Mouse (Mus musculus): ENCODE measurements around the gene Kif2b.

Kif2b gene

DNA sequence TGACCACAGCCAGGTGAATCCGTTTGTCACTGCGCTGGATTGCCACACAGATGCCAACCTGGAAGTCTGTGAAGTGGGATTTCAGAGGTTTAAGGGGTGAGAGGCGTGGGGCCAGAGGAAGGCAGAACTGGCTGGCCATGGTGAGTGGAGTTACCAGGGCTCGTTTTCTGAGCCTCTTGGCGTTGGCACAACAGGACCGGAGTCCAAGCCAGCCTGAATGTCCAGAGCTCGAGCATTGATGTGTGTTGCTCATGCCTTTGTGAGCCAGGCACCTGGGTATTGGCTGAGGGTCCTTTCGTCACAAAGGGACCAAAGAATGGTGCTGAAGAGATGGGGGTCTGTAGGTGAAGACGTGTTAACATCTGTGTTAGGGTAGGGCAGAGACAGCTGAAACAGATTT lies at the start of gene Kif2b:
Gene Kif2b, minus strand, starts transcription at position 242 of the 400 bp plus-strand sequence.
- DNase-seq = no peak

DNA sequence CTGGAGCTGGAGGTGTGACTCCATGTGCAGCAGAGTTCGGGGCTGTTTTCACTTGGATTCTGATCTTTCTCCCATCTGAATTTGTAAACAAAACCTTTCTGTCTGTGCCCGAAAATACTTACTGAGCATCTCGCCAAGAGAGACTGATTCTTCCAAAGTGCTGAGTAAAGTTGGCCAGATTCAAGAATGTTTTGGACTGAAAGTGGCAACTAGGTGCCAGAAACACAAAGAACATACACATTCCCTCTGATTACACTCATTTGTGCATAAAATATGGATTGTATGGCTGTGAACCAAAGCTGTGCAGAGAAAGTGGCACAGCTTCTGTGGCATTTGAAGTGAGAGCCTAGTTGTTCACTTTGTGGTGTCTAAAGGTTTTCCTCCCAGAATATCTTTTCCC lies 15.7 kb upstream of the Kif2b start:
- no peak for DNase-seq

DNA sequence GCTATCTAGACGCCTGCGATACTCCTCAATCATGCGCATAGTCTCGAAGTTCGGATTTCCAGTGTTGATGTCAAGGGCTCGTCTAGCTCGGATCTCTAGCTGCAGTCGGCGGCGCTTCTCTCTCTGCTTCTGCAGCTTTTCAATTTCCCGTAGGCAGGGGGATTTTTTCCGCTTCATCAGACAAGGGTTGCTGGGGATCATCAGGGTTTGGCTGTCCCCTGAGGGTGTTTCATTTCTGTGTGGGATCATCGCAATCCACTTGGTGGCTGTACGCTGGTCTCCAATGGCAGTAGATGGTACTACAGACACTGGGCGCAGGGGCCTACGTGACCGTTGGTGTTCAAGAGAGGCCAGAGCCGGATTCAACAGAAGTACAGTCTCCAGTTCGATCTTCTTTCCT lies 502 bp downstream of the Kif2b start:
- DNase-seq = no peak

DNA sequence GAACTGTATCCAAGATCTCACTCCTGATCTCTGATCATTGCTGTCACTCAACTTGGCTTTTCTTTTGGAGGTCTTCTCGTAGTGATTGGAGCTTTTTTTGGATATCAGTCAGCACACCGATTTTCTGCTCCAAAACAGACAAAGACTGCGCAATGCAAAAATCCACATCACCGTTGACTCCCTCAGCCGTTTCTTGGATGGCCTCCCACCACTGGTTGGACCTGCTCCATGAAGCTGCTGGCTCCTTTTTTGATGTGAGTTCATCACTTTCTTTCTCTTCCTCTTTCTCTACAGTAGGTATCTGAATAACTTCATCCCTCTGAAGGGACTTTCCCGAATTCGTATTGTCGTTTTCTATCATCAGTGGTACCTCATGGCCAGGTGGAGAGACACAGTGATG lies 2.0 kb downstream of the Kif2b start:
- no peak for DNase-seq

DNA sequence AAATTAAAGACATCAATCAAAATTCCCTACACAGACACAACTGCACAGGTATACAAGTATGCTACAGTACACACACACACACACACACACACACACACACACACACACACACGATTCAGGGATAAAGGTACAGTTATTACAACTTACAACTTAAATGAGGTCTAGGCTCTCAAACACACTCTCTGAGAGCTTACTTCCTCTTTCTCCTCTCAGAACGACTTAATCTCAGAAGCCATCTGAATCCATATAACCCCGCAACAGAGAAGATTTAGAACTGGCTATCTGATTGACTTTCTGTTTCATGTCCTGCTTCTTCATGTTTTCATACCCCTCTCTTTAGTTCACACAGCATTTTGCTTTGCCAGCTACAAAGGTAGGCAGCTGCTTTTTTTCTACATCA lies 2.9 kb downstream of the Kif2b start:
- no peak for DNase-seq

DNA sequence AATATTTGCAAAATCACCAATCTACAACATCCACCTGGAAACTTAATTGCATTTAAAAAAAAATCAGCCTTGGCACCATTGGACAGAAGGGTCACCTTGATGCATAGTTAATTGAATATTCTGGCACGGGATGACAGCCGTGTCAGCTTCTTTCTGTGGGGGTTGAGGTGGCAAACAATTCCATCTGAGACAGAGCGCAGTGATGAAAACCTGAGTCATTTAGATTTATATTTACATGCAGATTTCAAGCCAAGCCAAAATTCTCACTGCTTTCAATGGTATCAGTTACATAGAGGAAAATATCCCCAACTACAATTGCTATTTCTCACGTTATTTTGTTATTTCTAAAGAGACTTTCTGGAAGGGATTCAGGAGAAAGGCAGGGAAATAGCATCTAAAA lies 46.6 kb downstream of the Kif2b start:
- DNase-seq = no peak

Data from kidney, postnatal 25 days (tissue).